Mouse (Mus musculus) embryonic facial prominence, embryonic 11.5 days (tissue): ENCODE measurements around the gene Pde6c. TPM values are rescaled to one million over a fixed set of nuclear protein-coding genes. Genes with fewer than 3 reads are reported as not detected.
A peak's percentile ranks its signal among the peaks of the same experiment; 100 is the strongest.

ENCODE experiments used
- ATAC-seq: fragments of 200-750 bp; cut with Nextera tagmentation; replicated peaks from 2 replicates; pipeline ENCODE4 v1.8.0; 2017; ENCODE audit warnings: low read depth; ENCODE audit not compliant: insufficient number of reproducible peaks, low FRiP score, low TSS enrichment
- DNase-seq: peaks from one replicate; pipeline ENCODE4 v3.0.0-alpha.2; 2015; ENCODE audit warnings: low spot score
- H3K27ac ChIP-seq: fragments of 300-500 bp; sonication (generic); replicated peaks from 2 replicates; pipeline ENCODE4 v1.5.1; 2014; ENCODE audit warnings: mild to moderate bottlenecking, low read depth, low read length, control low read depth
- H3K27me3 ChIP-seq: fragments of 300-500 bp; sonication (generic); 2 replicates; pipeline ENCODE4 v1.6.1; 2014; ENCODE audit warnings: mild to moderate bottlenecking, low read length, moderate library complexity, mixed read lengths; ENCODE audit not compliant: control insufficient read depth, insufficient read depth
- H3K36me3 ChIP-seq: fragments of 300-500 bp; sonication (generic); replicated peaks from 2 replicates; pipeline ENCODE4 v1.6.1; 2014; ENCODE audit warnings: low read depth, mild to moderate bottlenecking, low read length, moderate library complexity, mixed read lengths; ENCODE audit not compliant: control insufficient read depth, insufficient read depth
- H3K4me1 ChIP-seq: fragments of 300-500 bp; sonication (generic); 2 replicates; pipeline ENCODE4 v1.6.1; 2014; ENCODE audit warnings: low read length, mixed read lengths; ENCODE audit not compliant: control insufficient read depth, insufficient read depth
- H3K4me2 ChIP-seq: fragments of 300-500 bp; sonication (generic); 2 replicates; pipeline ENCODE4 v1.6.1; 2014; ENCODE audit warnings: low read depth, mild to moderate bottlenecking, control low read depth, low read length, moderate library complexity
- H3K4me3 ChIP-seq: fragments of 300-500 bp; sonication (generic); 2 replicates; pipeline ENCODE4 v1.5.1; 2014; ENCODE audit warnings: low read depth, low read length, control low read depth
- H3K9ac ChIP-seq: fragments of 300-500 bp; sonication (generic); replicated peaks from 2 replicates; pipeline ENCODE4 v1.6.1; 2014; ENCODE audit warnings: mild to moderate bottlenecking, control low read depth, low read length
- H3K9me3 ChIP-seq: fragments of 300-500 bp; sonication (generic); replicated peaks from 2 replicates; pipeline ENCODE4 v1.6.1; 2016; ENCODE audit warnings: mild to moderate bottlenecking, low read length, inconsistent platforms, mixed read lengths; ENCODE audit not compliant: control insufficient read depth
- WGBS: fragments of 180-500 bp; shearing (Covaris S2); extraction: QIAGEN DNeasy Blood & Tissue Kit; methylation state at CpG from one replicate; pipeline ENCODE4 v1.1.7; 2014; 5-methylcytosine and 5-hydroxymethylcytosine counted together
- polyA plus RNA-seq: library from polyadenylated mRNA; unstranded; fragments of >200 nt; fragmentation: Nextera tagmentation; extraction: Ambion mirVana; gene quantifications from 2 replicates; pipeline ENCODE4 v1.2.1, GENCODE M21; 2014

Gene Pde6c
- polyA plus RNA-seq, 1 experiment from 2014 or later = not detected

DNA sequence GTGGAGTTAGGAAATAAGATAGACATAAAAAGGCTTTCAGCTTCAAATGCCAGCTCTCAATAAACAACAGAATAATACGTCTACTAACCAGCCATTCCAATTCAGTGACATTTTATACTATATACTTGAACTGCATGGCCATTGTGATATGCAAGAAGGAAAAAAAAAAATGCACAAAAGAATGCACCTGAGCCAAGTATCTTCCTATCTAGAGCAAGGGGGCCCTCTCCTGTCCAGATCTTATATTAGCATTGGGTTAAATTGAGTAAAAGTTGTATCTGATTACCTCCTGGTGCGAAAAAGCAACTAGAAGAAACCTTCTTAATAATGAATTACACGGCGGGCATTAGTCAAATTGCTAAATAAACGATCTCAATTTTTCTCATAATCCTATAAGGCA lies 66.2 kb downstream of the Pde6c start:
- Histone ChIP-seq H3K4me2 (no peak overlapping the region), H3K9ac (no peak overlapping the region), H3K27ac (no peak overlapping the region), H3K27me3 (no peaks in the 10 kb centered on the region), H3K4me3 (no peak overlapping the region), H3K4me1 (no peaks in the 10 kb centered on the region), H3K36me3 (no peaks in the 10 kb centered on the region), H3K9me3 (no peaks in the 10 kb centered on the region)
- ATAC-seq = no peak
- peak; percentile 37 for DNase-seq
- 86% methylated on average over 5 of the region's 5 CpGs for WGBS

DNA sequence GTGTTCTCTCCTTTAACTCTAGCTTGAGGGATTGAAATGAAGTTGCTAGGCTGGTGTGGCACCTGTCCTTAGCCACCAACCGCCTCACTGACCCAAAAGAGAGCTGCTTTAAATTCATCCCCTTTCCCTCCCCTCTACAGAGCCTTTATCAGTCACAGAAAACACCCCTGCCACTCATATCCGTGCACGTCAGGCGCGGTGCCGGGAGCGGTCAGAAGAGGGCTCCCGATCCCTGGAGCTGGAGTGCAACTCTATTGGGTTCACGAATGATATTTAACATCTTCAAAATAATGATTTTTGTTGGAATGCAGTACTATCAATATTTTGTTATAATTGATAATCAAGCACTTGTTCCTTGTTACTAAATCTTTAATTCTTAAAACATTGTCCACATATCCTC lies 74.1 kb downstream of the Pde6c start:
- no peaks in the 10 kb centered on the region for H3K36me3 ChIP-seq
- WGBS = 66% methylated on average over 9 of the region's 9 CpGs
- H3K9me3 ChIP-seq = no peaks in the 10 kb centered on the region
- DNase-seq (peak; percentile 40), ATAC-seq (no peak)
- no peaks in the 10 kb centered on the region for H3K4me1 ChIP-seq
- H3K27me3 ChIP-seq = no peaks in the 10 kb centered on the region
- no peak overlapping the region for H3K27ac ChIP-seq
- H3K9ac ChIP-seq = no peak overlapping the region
- H3K4me3 ChIP-seq = no peak overlapping the region
- no peak overlapping the region for H3K4me2 ChIP-seq

DNA sequence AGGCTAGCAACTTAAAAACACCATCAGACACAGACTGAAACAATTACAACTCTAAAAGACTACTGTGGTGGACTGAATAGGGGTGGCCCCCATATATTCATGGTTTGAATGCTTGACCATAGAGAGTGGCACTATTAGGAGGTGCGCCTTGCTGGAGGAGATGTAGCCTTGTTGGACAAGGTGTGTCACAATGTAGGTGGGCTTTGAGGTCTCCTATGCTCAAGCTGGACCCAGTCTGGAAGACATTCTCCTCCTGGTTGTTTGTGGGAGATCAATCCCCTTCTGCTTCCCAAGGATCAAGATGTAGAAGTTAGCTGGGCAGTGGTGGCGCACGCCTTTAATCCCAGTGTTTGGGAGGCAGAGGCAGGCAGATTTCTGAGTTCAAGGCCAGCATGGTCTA lies 85.1 kb downstream of the Pde6c start:
- Histone ChIP-seq H3K4me1 (no peaks in the 10 kb centered on the region), H3K36me3 (no peaks in the 10 kb centered on the region), H3K27ac (no peak overlapping the region), H3K9me3 (no peaks in the 10 kb centered on the region), H3K9ac (no peak overlapping the region), H3K27me3 (no peaks in the 10 kb centered on the region), H3K4me2 (no peak overlapping the region), H3K4me3 (no peak overlapping the region)
- 97% methylated on average over 3 of the region's 3 CpGs for WGBS
- DNase-seq (no peak), ATAC-seq (no peak)

DNA sequence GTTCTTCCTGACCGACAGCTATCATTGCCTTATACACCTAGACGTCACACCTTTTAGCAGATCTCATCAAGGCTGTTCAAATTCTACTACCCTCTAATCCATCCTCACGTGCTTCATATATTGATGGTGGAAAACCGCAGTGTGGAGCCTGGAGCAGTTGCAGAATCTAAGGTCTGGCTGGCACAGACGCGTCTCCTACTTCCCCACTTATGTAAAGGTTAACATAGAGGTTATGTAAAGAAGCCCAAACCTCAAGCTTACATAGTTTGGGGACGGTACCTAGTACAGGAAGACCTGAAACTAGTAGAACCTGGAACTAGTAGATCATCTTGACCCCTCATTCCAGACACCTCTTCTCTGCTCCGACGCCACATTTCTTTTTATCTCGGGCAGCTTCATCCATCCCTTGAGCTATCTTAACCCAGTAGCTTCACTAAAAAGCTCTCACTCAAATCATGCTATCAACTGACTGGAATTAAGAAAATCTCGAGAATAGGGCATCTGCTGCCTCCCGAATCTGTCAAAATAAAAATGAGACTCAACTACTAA lies 90.8 kb downstream of the Pde6c start:
- no peaks in the 10 kb centered on the region for H3K27me3 ChIP-seq
- 11% methylated on average over 12 of the region's 12 CpGs for WGBS
- DNase-seq (no peak), ATAC-seq (0 out of 2 replicates have a peak, but pooled peaks have one; percentile 2)
- H3K36me3 ChIP-seq = no peaks in the 10 kb centered on the region
- no peaks in the 10 kb centered on the region for H3K9me3 ChIP-seq
- H3K9ac ChIP-seq = peak overlapping the region; percentile 75
- H3K27ac ChIP-seq = peak overlapping the region; percentile 53; the same call in 1 of the 2 replicates
- H3K4me2 ChIP-seq = peak overlapping the region; percentile 62
- H3K4me3 ChIP-seq = peak overlapping the region; percentile 63
- H3K4me1 ChIP-seq = no peaks in the 10 kb centered on the region

DNA sequence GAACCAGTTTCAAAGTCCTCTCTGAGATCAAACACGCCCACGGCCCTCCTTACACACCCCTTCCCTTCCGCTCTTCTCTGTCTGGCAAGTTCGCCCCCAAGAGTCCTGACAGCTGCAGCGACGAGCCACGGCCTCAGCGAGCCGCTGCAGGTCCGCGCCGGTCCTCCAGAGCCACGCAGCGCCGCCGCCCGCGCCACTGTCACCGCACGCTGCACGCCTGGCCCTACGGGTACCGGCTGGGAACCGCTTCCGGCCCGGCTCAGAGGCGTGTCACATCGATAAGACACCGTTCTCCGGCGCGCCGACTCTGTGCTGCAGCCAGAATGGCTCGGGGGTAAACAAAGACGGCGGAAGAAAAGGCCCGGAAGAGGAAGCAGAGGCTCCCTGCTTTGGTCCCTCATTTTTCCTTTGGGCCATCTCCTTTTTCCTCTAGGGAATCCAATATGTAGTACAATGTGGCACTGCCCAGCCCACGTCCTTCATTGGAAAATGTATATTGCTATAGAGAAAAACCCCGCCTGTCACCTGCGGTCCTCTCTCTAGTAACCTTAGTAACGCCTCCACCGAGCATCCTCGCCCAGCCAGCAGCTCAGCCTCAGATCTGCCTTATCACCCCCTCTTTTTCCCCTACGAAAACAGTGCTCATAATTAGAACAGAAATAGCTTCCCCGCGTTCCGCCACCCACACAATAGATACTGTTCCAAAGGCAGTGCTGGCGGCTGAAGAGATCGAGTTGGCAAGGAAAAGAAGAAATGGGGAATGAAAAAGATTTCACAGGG lies 91.5 kb downstream of the Pde6c start, which contains the start of gene Fra10ac1:
Gene Fra10ac1 (minus strand): TSS at position 252 of the 780 bp plus-strand sequence.
- Histone ChIP-seq H3K4me2 (peak within 1 kb of the TSS; percentile 63), H3K27me3 (no peaks in the 10 kb centered on the region), H3K4me1 (no peaks in the 10 kb centered on the region), H3K27ac (peak within 1 kb of the TSS; percentile 53; the same call in 1 of the 2 replicates), H3K36me3 (no peaks in the 10 kb centered on the region), H3K4me3 (peak within 1 kb of the TSS; percentile 63), H3K9ac (peak within 1 kb of the TSS; percentile 75), H3K9me3 (no peaks in the 10 kb centered on the region)
- DNase-seq (peak; percentile 88), ATAC-seq (peak; percentile 97)
- under 1% methylated on average over 49 of the region's 49 CpGs for WGBS

DNA sequence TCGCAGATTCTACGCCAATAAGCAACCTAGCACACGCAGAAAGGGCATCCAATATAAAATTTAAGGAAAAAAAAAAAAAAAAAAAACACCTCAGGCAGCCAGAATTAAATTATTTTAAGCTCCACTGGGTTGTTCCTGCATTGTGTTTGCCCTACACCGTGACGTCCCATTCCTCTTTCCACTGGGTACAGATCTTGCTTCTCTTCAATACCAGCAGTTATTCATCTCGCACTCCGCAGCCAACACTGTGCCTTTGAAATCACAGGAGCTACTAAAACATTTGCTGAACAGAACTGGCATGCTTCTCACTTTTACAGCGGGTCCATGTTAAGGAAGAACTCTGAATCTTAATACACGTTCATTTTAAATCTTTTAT lies 92.1 kb downstream of the Pde6c start:
- ATAC-seq (no peak), DNase-seq (no peak)
- Histone ChIP-seq H3K4me1 (no peaks in the 10 kb centered on the region), H3K27me3 (no peaks in the 10 kb centered on the region), H3K9me3 (no peaks in the 10 kb centered on the region), H3K4me3 (peak overlapping the region; percentile 63), H3K27ac (no peak overlapping the region; the same call in 1 of the 2 replicates), H3K9ac (peak overlapping the region; percentile 67), H3K4me2 (peak overlapping the region; percentile 63), H3K36me3 (no peaks in the 10 kb centered on the region)
- WGBS = 18% methylated on average over 9 of the region's 9 CpGs

DNA sequence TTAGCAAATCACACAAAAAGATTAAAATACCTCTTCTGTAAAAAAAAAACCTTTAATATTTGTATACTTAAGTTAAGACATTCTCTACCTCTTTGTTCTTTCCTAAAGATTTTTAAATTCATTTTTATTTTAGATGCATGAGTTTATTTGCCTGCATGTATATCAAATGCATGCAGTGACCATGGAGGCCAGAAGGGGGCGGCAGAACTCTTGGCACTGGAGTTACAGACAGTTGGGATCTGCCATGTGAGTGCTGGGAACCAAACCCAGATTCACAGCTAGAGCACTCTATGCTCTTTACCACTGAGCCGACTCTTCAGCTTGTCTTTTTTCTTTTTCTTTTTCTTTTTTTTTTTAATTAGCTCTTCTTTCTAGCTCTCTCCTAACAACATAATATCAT lies 96.1 kb downstream of the Pde6c start:
- Histone ChIP-seq H3K27ac (no peak overlapping the region), H3K9ac (no peak overlapping the region), H3K4me1 (no peaks in the 10 kb centered on the region), H3K4me3 (no peak overlapping the region), H3K4me2 (no peak overlapping the region), H3K36me3 (no peaks in the 10 kb centered on the region), H3K27me3 (no peaks in the 10 kb centered on the region), H3K9me3 (no peaks in the 10 kb centered on the region)
- DNase-seq = no peak
- 54% methylated on average over 2 of the region's 2 CpGs for WGBS
- ATAC-seq = no peak

DNA sequence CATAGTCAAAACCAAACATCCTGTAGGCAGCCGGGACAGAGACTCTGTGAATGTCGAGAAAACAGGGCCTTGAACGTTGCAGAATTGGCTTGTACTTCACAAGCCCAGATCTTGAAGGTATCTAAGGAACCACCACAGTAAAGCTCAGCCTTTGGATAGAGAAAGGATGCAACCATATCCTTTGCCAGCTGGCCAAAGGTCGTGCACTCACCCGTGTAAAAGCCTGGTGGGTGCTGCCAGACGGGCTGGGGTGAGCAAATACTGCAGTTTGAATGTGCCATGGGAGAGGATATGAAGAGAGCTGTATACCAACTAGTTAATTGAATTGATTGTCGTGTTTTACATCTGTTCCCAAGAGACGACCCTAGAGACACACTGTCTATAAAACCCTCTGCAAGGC lies 99.5 kb downstream of the Pde6c start:
- Histone ChIP-seq H3K36me3 (no peaks in the 10 kb centered on the region), H3K27ac (no peak overlapping the region), H3K9ac (no peak overlapping the region), H3K9me3 (no peaks in the 10 kb centered on the region), H3K4me3 (no peak overlapping the region), H3K27me3 (no peaks in the 10 kb centered on the region), H3K4me2 (no peak overlapping the region), H3K4me1 (no peaks in the 10 kb centered on the region)
- DNase-seq (no peak), ATAC-seq (no peak)
- WGBS = 58% methylated on average over 8 of the region's 8 CpGs
